21 mouse cellular contexts compared by ENCODE assay signal in the genomic region with DNA sequence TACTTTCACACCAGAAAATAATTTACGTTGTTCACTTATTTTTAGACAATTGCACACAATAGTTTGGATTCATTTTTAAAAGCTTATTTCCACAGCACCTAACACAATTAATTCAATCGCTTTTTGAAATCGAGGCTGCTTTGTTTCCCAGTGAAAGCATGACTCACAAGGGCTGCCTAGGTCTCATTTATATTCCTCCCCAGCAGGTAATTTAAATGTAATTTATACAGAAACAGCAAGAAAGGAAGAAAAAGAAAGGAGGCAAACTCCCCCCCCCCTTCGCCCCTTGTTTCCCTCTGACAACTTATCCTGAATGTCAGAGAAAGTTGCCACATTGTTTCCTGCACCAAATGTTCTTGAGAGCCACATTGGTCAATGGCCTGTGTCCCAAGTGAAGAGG. TPM values are rescaled to one million over a fixed set of nuclear protein-coding genes. Genes with fewer than 3 reads are reported as not detected.
DNase-seq lines count a peak whose midpoint lies in the region; ATAC-seq and TF ChIP-seq lines count a peak whose summit lies in the region.
"Had no signal": no experiment of that assay in that cellular context is flagged by ENCODE, and none has a peak within 500 bp of the region (broad histone marks: within the 10 kb centered on the region; RNA-seq: fewer than 3 reads in every experiment).

No protein-coding gene starts in this region.

- no peak for TF ChIP-seq CTCF in forebrain, postnatal 0 days (IDR thresholded peaks at IDR 0.05; ENCODE audit: low read depth)
- no peak for TF ChIP-seq CTCF in brain, embryonic 14.5 days (IDR thresholded peaks at IDR 0.05; ENCODE audit: borderline replicate concordance, extremely low read depth, insufficient read depth, insufficient read length)

- no peak overlapping the region for H3K9ac ChIP-seq in forebrain, embryonic 14.5 days (ENCODE audit: low read length)
- H3K9ac ChIP-seq in forebrain, embryonic 12.5 days, result no peak overlapping the region
- H3K9ac ChIP-seq in forebrain, postnatal 0 days, result no peak overlapping the region
- H3K9ac ChIP-seq in forebrain, embryonic 15.5 days (replicated peaks), result no peak overlapping the region
- H3K9ac ChIP-seq in midbrain, embryonic 14.5 days (replicated peaks; ENCODE audit: low read length), result no peak overlapping the region
- H3K9ac ChIP-seq in midbrain, embryonic 13.5 days (replicated peaks), result no peak overlapping the region
- H3K9ac ChIP-seq: embryonic facial prominence, embryonic 13.5 days; embryonic facial prominence, embryonic 15.5 days had no signal

- no peak for TF ChIP-seq POLR2A in brain, embryonic 14.5 days (IDR thresholded peaks at IDR 0.05; ENCODE audit: borderline replicate concordance, extremely low read depth, insufficient read depth, insufficient read length, poor library complexity, severe bottlenecking)

- no peak overlapping the region for H3K4me3 ChIP-seq in forebrain, embryonic 14.5 days (ENCODE audit: low read depth, low read length)
- H3K4me3 ChIP-seq in forebrain, embryonic 12.5 days (replicated peaks), result no peak overlapping the region
- H3K4me3 ChIP-seq in forebrain, postnatal 0 days (ENCODE audit: low read depth, low read length), result no peak overlapping the region
- no peak overlapping the region for H3K4me3 ChIP-seq in forebrain, embryonic 15.5 days
- no peak overlapping the region for H3K4me3 ChIP-seq in midbrain, embryonic 14.5 days (replicated peaks; ENCODE audit: low read depth, low read length)
- H3K4me3 ChIP-seq in midbrain, embryonic 13.5 days (replicated peaks), result no peak overlapping the region
- H3K4me3 ChIP-seq: embryonic facial prominence, embryonic 13.5 days; embryonic facial prominence, embryonic 15.5 days; erythroblast, embryonic 14.5 days; gastrocnemius, adult 2 months had no signal

- 32% methylated on average over 4 of the region's 4 CpGs for WGBS in forebrain, embryonic 14.5 days
- 39% methylated on average over 4 of the region's 4 CpGs for WGBS in forebrain, embryonic 12.5 days
- 30% methylated on average over 4 of the region's 4 CpGs for WGBS in forebrain, postnatal 0 days
- 38% methylated on average over 4 of the region's 4 CpGs for WGBS in forebrain, embryonic 15.5 days
- WGBS in midbrain, embryonic 14.5 days, result 43% methylated on average over 4 of the region's 4 CpGs
- WGBS in midbrain, embryonic 13.5 days, result 37% methylated on average over 4 of the region's 4 CpGs

- 0 out of 2 replicates have a peak, but pooled peaks have one; percentile 32 for ATAC-seq in forebrain, embryonic 14.5 days
- ATAC-seq in forebrain, embryonic 12.5 days (ENCODE audit: low FRiP score), result no peak
- ATAC-seq in forebrain, postnatal 0 days, result peak; percentile 72; the same call in 1 of the 2 replicates
- ATAC-seq in forebrain, embryonic 15.5 days (replicated peaks), result no peak
- no peak for ATAC-seq in midbrain, embryonic 14.5 days (ENCODE audit: low FRiP score, low TSS enrichment)
- ATAC-seq in midbrain, embryonic 13.5 days, result no peak

- no peaks in the 10 kb centered on the region for H3K4me1 ChIP-seq in forebrain, embryonic 14.5 days (ENCODE audit: control insufficient read depth, insufficient read depth, low read length)
- H3K4me1 ChIP-seq in forebrain, embryonic 12.5 days, result no peaks in the 10 kb centered on the region
- no peaks in the 10 kb centered on the region for H3K4me1 ChIP-seq in forebrain, postnatal 0 days (ENCODE audit: insufficient read depth)
- H3K4me1 ChIP-seq in forebrain, embryonic 15.5 days, result no peaks in the 10 kb centered on the region
- H3K4me1 ChIP-seq in midbrain, embryonic 14.5 days (ENCODE audit: control insufficient read depth, insufficient read depth, low read length), result no peaks in the 10 kb centered on the region
- no peaks in the 10 kb centered on the region for H3K4me1 ChIP-seq in midbrain, embryonic 13.5 days (replicated peaks)
- H3K4me1 ChIP-seq: embryonic facial prominence, embryonic 13.5 days; embryonic facial prominence, embryonic 15.5 days had no signal

- no peaks in the 10 kb centered on the region for H3K9me3 ChIP-seq in forebrain, embryonic 14.5 days (replicated peaks; ENCODE audit: control insufficient read depth, low read length)
- H3K9me3 ChIP-seq in forebrain, embryonic 12.5 days, result no peaks in the 10 kb centered on the region
- H3K9me3 ChIP-seq in forebrain, postnatal 0 days (ENCODE audit: low read length), result no peaks in the 10 kb centered on the region
- H3K9me3 ChIP-seq in forebrain, embryonic 15.5 days, result no peaks in the 10 kb centered on the region
- H3K9me3 ChIP-seq in midbrain, embryonic 14.5 days (ENCODE audit: control insufficient read depth, low read length), result no peaks in the 10 kb centered on the region
- no peaks in the 10 kb centered on the region for H3K9me3 ChIP-seq in midbrain, embryonic 13.5 days
- H3K9me3 ChIP-seq: embryonic facial prominence, embryonic 13.5 days; embryonic facial prominence, embryonic 15.5 days had no signal

- no peaks in the 10 kb centered on the region for H3K27me3 ChIP-seq in forebrain, embryonic 14.5 days (replicated peaks; ENCODE audit: control insufficient read depth, insufficient read depth, low read length)
- H3K27me3 ChIP-seq in forebrain, embryonic 12.5 days, result no peaks in the 10 kb centered on the region
- H3K27me3 ChIP-seq in forebrain, postnatal 0 days (ENCODE audit: insufficient read depth, low read length), result no peaks in the 10 kb centered on the region
- H3K27me3 ChIP-seq in forebrain, embryonic 15.5 days, result no peaks in the 10 kb centered on the region
- no peaks in the 10 kb centered on the region for H3K27me3 ChIP-seq in midbrain, embryonic 14.5 days (ENCODE audit: control insufficient read depth, insufficient read depth, low read length)
- H3K27me3 ChIP-seq in midbrain, embryonic 13.5 days, result no peaks in the 10 kb centered on the region
- H3K27me3 ChIP-seq: embryonic facial prominence, embryonic 13.5 days; embryonic facial prominence, embryonic 15.5 days had no signal

- H3K27ac ChIP-seq in forebrain, embryonic 14.5 days (ENCODE audit: low read depth, low read length), result no peak overlapping the region
- H3K27ac ChIP-seq in forebrain, embryonic 12.5 days, result no peak overlapping the region
- H3K27ac ChIP-seq in forebrain, postnatal 0 days (ENCODE audit: low read depth, low read length), result no peak overlapping the region
- H3K27ac ChIP-seq in forebrain, embryonic 15.5 days (replicated peaks), result no peak overlapping the region
- no peak overlapping the region for H3K27ac ChIP-seq in midbrain, embryonic 14.5 days (replicated peaks; ENCODE audit: low read depth, low read length)
- H3K27ac ChIP-seq in midbrain, embryonic 13.5 days, result no peak overlapping the region
- H3K27ac ChIP-seq: embryonic facial prominence, embryonic 13.5 days; embryonic facial prominence, embryonic 15.5 days; gastrocnemius, adult 2 months had no signal

- H3K4me2 ChIP-seq in forebrain, embryonic 14.5 days (ENCODE audit: low read length), result no peak overlapping the region
- H3K4me2 ChIP-seq in forebrain, embryonic 12.5 days, result no peak overlapping the region
- H3K4me2 ChIP-seq in forebrain, postnatal 0 days (ENCODE audit: low read depth), result no peak overlapping the region
- H3K4me2 ChIP-seq in forebrain, embryonic 15.5 days (replicated peaks), result no peak overlapping the region
- H3K4me2 ChIP-seq in midbrain, embryonic 14.5 days (ENCODE audit: low read length), result no peak overlapping the region
- H3K4me2 ChIP-seq in midbrain, embryonic 13.5 days (replicated peaks), result no peak overlapping the region
- H3K4me2 ChIP-seq: embryonic facial prominence, embryonic 13.5 days; embryonic facial prominence, embryonic 15.5 days had no signal

- H3K36me3 ChIP-seq in forebrain, embryonic 14.5 days (ENCODE audit: control insufficient read depth, insufficient read depth, low read length), result no peaks in the 10 kb centered on the region
- H3K36me3 ChIP-seq in forebrain, embryonic 12.5 days (replicated peaks), result no peaks in the 10 kb centered on the region
- no peaks in the 10 kb centered on the region for H3K36me3 ChIP-seq in forebrain, postnatal 0 days (ENCODE audit: insufficient read depth)
- no peaks in the 10 kb centered on the region for H3K36me3 ChIP-seq in forebrain, embryonic 15.5 days
- no peaks in the 10 kb centered on the region for H3K36me3 ChIP-seq in midbrain, embryonic 14.5 days (ENCODE audit: control insufficient read depth, insufficient read depth, low read length)
- no peaks in the 10 kb centered on the region for H3K36me3 ChIP-seq in midbrain, embryonic 13.5 days
- H3K36me3 ChIP-seq: embryonic facial prominence, embryonic 13.5 days; embryonic facial prominence, embryonic 15.5 days had no signal

- DNase-seq in forebrain, embryonic 14.5 days (ENCODE audit: low spot score), result peak; percentile 30
- peak; percentile 11 for DNase-seq in forebrain, postnatal 0 days
- DNase-seq in midbrain, embryonic 14.5 days, result peak; percentile 7
- peak; percentile 60 for DNase-seq in brain, embryonic 14.5 days (ENCODE audit: low read depth)
- no peak for DNase-seq in cerebellum, postnatal 36 days
- DNase-seq: adrenal gland, adult 2 months; adrenal gland, postnatal 10 days; adrenal gland, postnatal 25 days; cerebellum, adult 11 months; cerebellum, adult 18-20 months; cerebellum, adult 8-10 months; cerebellum, adult 9-11 months; cerebellum, postnatal 14 days; embryo, embryonic 11 days; gastrocnemius, adult 2 months had no signal

RNA-seq across cellular contexts. Expression of a gene that starts 23.2 kb away (rescaled TPM):
- 44.8 and 46.0 TPM in 2 replicates for polyA plus RNA-seq in forebrain, embryonic 14.5 days (2014; fragmentation: Nextera tagmentation; extraction: Ambion mirVana)
- 50.1 and 52.0 TPM in 2 replicates for polyA plus RNA-seq in forebrain, embryonic 12.5 days (2016; fragmentation: Nextera tagmentation; extraction: Ambion mirVana)
- total RNA-seq in forebrain, postnatal 0 days (2014; rRNA removed), result 18.3 and 22.8 TPM in 2 replicates
- polyA plus RNA-seq in forebrain, postnatal 0 days (2015; fragmentation: Nextera tagmentation; extraction: Ambion mirVana), result 57.4 and 70.3 TPM in 2 replicates
- 51.7 and 52.1 TPM in 2 replicates for polyA plus RNA-seq in forebrain, embryonic 15.5 days (2015; fragmentation: Nextera tagmentation; extraction: Ambion mirVana)
- polyA plus RNA-seq in midbrain, embryonic 14.5 days (2014; fragmentation: Nextera tagmentation; extraction: Ambion mirVana), result 54.6 and 59.6 TPM in 2 replicates
- 54.5 and 60.6 TPM in 2 replicates for polyA plus RNA-seq in midbrain, embryonic 13.5 days (2015; fragmentation: Nextera tagmentation; extraction: Ambion mirVana)
- polyA plus RNA-seq in brain, embryonic 14.5 days (2012; rRNA removed), result 16.2 and 22.7 TPM in 2 replicates

Comparison
In these comparisons a context has a peak if more than half of its experiments do, and no peak if none do; other contexts are left out.
1. ATAC-seq: peak in forebrain, embryonic 14.5 days (single experiment) and forebrain, postnatal 0 days (single experiment); none in forebrain, embryonic 12.5 days (single experiment), forebrain, embryonic 15.5 days (single experiment), midbrain, embryonic 14.5 days (single experiment) and midbrain, embryonic 13.5 days (single experiment).
2. DNase-seq: peak in forebrain, embryonic 14.5 days (single experiment), forebrain, postnatal 0 days (single experiment), midbrain, embryonic 14.5 days (single experiment) and brain, embryonic 14.5 days (single experiment); none in cerebellum, postnatal 36 days (0 of 2).